Mouse (Mus musculus) gastrocnemius, postnatal 10 days (tissue): ENCODE measurements around the gene Hoxa1. TPM values are rescaled to one million over a fixed set of nuclear protein-coding genes. Genes with fewer than 3 reads are reported as not detected.

Experiments
- DNase-seq: peaks from one replicate; pipeline ENCODE4 v3.0.0; 2021; ENCODE audit warnings: mixed read lengths
- total RNA-seq, 2 experiments: library from RNA; stranded (reverse); gene quantifications; 2 replicates each; pipeline ENCODE4 v1.2.3; 2021

Gene Hoxa1
- total RNA-seq, 2 experiments from 2014 or later: 0.18 TPM; not detected in 1

- DNase-seq: no peak
Observed at GRCm38 (mm10) chr6:52170898-52171223, 12.7 kb upstream of the Hoxa1 start.

- DNase-seq: no peak
Observed at GRCm38 (mm10) chr6:52170166-52170897, 12.2 kb upstream of the Hoxa1 start.

DNA sequence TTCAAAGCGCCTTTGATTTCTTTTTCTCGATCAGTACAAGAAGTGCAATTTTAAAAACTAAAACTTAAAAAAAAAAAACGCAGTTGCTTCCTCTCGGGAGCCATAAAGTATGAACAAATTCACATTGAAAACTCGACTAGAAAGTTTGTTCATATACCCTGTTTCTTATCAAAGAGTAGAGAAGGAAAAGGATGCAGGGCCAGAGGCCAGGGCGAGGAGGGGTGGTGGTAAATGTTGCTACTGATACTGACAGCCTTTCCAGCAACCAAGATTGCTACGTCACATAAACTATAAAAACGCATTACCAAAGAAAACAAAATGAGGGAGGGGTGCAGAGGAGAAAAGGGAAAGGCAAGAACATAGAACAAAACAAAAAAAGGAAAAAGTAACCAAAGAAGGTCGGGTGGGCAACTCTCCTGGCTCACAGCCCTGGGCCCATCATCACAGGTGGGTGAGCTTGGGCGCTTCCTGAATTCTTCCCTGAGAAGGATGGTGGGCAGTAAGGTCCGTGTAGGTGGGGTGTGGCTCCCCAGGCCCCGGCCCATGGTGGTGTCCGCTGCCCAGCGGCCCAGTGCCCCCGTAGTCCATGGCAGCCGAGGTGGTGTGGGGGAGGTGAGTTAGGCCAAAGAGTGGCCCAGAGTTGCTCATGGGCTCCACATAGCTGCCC lies 11.5 kb upstream of the Hoxa1 start:
- no peak for DNase-seq

GRCm38 (mm10) chr6:52168191-52169055 lies 10.3 kb upstream of the Hoxa1 start:
- DNase-seq: peak; percentile 58

GRCm38 (mm10) chr6:52167736-52168161 lies 9.6 kb upstream of the Hoxa1 start:
- no peak for DNase-seq

GRCm38 (mm10) chr6:52167176-52167575 lies 9.1 kb upstream of the Hoxa1 start:
- no peak for DNase-seq

DNA sequence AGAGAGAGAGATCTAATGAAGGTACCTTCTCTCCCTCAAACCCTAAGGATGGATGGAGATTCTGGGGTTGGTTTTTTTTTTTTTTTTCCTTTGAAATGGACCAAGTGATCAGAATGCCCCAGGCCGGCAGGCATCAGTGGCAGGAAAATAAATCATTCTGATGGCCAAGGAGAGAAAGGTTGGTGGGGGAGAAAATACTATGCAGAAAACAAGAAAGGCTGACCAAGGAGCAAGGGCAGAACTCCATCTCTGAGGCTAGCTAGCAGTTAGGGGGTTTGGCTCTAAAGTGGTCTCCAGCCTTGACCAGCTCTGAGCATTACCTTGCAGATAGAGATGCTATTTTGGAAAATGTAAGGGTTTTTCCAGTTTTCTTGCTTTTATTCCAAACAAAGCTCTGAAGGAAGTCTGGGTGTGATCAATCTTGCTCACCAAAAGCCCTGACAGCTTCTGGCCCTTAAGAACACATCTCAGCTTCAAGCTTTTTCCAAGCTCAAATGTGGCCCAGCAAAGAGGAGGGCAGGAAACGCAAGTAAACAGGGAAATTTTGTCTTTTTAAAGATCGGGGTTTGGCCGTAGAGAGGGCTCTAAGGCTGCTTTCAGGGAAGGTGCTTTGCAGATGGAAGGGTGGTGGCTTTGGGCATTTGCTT lies 8.4 kb upstream of the Hoxa1 start:
- DNase-seq: no peak

DNA sequence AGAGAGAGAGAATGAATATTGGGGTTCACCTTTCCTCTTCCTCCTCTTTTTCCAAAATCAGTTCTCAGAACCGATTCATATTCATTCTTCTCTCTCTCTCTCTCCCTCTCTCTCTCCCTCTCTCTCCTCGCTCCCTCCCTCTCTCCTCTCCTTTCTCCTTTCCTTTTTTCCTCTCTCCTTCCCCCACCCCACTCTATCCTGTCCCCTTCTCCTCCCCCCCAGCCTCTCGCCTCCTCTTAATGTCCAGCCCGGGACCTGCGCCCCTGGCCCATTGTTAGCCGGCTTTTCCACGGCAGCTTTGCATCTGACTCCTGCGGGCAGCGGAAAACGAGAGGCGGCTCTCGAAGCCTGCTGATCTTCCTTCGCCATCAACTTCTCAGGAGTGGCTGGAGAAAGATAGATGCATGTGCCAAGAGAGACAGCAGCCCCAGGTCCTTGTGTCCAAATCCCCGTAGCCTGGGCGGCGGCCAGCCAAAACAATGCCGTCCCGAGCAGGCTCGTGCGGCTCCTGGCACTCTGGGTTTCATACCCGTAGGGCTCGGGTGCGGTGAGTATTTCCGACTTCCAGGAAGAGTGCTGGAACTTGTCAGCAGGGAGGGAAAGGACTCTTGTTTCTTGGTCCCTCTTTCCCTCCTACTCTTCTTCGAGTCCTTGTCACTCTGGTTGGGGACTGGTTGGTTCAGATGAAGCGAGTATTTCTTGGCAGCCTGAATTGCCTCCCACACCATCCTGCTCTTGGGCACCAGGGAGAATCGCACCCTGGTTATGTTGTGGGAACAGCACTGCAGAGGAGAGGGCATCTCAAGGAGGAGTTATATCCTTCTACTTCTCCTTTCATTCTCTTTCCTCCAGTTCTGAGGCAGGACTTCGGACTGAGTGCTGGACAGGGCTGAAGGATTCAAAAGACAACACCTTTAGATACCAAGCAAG lies 7.6 kb upstream of the Hoxa1 start:
- no peak for DNase-seq

- DNase-seq: no peak
Observed at GRCm38 (mm10) chr6:52164626-52165440, 6.7 kb upstream of the Hoxa1 start, which contains the start of gene Hoxa2. Gene Hoxa2, minus strand, starts transcription at chr6:52164831.

GRCm38 (mm10) chr6:52164051-52164625 lies 6.0 kb upstream of the Hoxa1 start:
- no peak for DNase-seq

GRCm38 (mm10) chr6:52163366-52164031 lies 5.4 kb upstream of the Hoxa1 start:
- no peak for DNase-seq

DNA sequence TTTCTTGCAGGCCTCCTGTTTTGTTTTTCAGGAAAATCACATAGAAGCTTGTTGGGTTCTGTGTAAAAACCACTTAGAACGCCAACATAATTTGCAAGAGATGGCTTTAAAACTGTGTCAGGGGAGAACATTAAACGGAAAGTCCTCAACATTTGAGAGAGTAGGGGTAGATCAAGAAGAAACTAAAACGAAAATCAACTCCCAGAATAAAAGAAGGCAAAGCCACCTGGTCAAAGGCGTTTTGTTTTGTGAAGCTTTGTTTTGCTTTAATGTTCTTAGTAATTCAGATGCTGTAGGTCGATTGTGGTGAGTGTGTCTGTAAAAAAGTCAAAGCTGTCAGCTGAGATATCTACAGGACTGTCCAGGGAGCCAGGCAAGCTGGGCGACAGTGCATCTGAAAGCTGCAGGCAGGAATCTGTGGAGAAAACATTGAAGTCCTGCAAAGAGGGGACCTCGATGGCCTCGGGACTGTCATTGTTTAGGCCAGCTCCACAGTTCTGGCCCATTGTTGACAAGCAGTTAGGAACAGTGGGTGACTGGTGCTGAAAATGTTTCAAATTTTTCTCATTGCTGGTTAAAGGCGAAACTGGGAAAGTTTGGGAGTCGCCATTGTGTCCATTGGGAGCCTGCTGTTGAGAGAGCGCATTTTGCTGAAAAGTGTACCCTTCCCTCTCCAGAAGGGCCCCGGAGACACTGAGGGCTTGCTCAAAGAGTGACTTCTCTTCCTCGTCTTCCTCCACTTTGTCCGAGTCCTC lies 4.7 kb upstream of the Hoxa1 start:
- DNase-seq: no peak

- DNase-seq: no peak
Observed at GRCm38 (mm10) chr6:52162093-52162380, 3.9 kb upstream of the Hoxa1 start.

DNA sequence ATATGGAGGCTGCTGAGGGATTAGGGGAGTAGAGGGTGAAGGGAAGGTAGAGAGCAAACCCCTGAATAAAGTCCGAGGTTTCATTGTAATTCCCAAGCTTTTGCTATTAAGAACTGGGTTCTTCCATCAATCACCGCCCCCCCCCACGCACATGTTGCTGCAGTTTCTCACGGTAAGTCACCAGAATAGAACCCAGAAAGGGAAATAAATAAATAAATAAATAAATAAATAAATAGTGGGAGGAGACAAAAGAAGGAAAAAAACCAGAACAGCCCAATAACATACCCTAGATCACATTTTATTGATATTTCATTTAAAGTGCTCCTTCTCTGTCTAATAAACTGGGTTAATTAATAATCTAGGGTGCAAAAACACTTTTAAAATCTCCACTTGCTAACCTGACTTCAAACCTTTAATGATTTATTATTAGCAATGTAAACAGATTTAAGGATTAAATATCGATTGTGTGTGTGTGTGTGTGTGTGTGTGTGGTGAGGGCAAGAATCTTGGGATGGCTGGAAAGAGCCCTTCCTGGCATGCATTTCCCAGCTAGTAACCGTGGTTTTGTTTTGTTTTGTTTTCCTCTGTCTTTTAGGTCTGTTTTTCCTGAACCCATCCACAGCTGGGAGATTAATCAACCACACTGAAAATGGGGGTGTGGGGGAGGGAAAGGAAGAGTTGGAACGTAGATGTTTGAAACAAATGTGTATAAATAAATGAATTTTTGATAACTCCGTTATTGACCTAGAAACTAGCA lies 3.4 kb upstream of the Hoxa1 start:
- no peak for DNase-seq

DNA sequence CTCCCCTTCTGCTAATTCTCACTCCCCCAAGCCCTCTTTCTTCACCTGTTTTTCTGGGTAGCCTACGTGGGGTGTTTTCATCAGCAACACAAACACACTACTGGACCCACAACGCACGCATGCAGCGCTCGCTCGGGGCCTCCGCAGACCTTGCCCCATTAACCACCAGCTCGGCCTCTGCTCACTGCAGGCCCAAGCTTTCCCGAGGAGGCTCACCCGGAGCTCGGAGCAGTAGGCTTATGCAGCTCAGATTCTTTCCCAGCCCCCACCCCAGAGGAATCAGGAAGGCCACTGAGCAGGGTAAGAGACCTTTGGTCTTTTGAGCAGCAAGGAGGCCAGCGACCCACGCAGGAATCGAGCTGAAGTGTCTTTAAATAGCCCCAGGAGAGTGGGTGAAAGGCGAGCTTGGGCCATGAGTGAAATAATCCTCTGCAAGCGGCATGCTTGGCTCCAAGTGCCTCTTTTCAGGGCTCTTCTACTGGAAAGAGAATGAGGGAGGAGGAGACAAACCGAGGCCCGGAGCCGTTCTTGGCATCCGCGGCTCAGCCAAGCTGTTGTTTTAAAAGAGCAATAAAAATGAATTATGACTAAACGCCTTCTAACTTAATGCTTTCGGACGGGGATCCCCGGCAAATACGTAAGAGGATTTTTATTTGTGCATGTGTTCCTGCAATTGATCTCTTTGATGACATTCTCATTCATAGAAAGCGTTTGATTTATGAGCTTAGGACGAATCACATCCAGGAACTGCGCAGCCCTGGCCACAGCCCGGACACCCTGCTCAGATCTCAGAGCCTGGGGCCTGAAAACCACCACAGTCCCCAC lies 2.6 kb upstream of the Hoxa1 start:
- no peak for DNase-seq

DNA sequence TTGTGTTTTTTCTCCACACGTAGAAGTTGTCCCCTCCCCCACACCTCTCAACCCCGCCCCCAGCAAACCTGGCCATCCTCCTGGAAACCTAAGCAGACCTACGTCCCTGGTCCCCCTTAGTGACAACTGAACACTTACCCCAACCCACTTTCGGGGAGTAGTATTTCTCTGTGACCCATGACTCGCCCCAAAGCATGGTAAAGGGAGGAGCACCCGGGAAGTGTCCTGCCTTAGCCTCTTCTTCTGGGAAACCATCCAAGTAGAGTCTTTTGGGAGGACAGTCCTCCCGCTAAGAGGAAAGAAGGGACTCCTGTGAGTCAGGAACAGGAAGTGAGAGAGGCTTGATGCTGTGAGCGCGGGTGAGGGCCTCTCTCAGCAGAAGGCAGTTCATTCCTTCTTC lies 1.9 kb upstream of the Hoxa1 start:
- no peak for DNase-seq

GRCm38 (mm10) chr6:52159164-52159761 lies 1.1 kb upstream of the Hoxa1 start:
- DNase-seq: no peak
